In genomic region chr5:134244890-134245289, GRCm38 (mm10) we compare ENCODE assay signal across 24 mouse cellular contexts. TPM values are rescaled to one million over a fixed set of nuclear protein-coding genes. Genes with fewer than 3 reads are reported as not detected.
DNase-seq lines count a peak whose midpoint lies in the region; ATAC-seq and TF ChIP-seq lines count a peak whose summit lies in the region.
"Had no signal": no experiment of that assay in that cellular context is flagged by ENCODE, and none has a peak within 500 bp of the region (broad histone marks: within the 10 kb centered on the region; RNA-seq: fewer than 3 reads in every experiment).

No protein-coding gene starts in this region.

- H3K9ac ChIP-seq in lung, embryonic 16.5 days (ENCODE audit: low read length), result no peak overlapping the region
- H3K9ac ChIP-seq: embryonic facial prominence, embryonic 13.5 days; forebrain, embryonic 12.5 days; forebrain, embryonic 15.5 days; heart, embryonic 13.5 days; hindbrain, embryonic 12.5 days; hindbrain, embryonic 15.5 days had no signal

- no peaks in the 10 kb centered on the region for H3K27me3 ChIP-seq in lung, embryonic 16.5 days (ENCODE audit: control insufficient read depth, insufficient read depth, low read depth, low read length)
- H3K27me3 ChIP-seq: embryonic facial prominence, embryonic 13.5 days; forebrain, embryonic 12.5 days; forebrain, embryonic 15.5 days; heart, embryonic 13.5 days; hindbrain, embryonic 12.5 days; hindbrain, embryonic 15.5 days had no signal

- no peak overlapping the region; the same call in 1 of the 2 replicates for H3K27ac ChIP-seq in lung, embryonic 16.5 days (ENCODE audit: low read length)
- H3K27ac ChIP-seq: embryonic facial prominence, embryonic 10.5 days; embryonic facial prominence, embryonic 13.5 days; forebrain, embryonic 12.5 days; forebrain, embryonic 15.5 days; heart, adult 2 months; heart, embryonic 10.5 days; heart, embryonic 13.5 days; hindbrain, embryonic 12.5 days; hindbrain, embryonic 15.5 days had no signal

- H3K4me1 ChIP-seq in lung, adult 2 months (ENCODE audit: control insufficient read depth, insufficient read depth, low read length), result peaks cover 3% of the 10 kb centered on the region; the same call in 1 of the 2 replicates
- H3K4me1 ChIP-seq in lung, embryonic 16.5 days (replicated peaks; ENCODE audit: control insufficient read depth, insufficient read depth, low read length), result no peaks in the 10 kb centered on the region
- H3K4me1 ChIP-seq: embryonic facial prominence, embryonic 10.5 days; embryonic facial prominence, embryonic 13.5 days; forebrain, embryonic 12.5 days; forebrain, embryonic 15.5 days; heart, embryonic 10.5 days; heart, embryonic 13.5 days; hindbrain, embryonic 12.5 days; hindbrain, embryonic 15.5 days had no signal

- H3K4me2 ChIP-seq in lung, embryonic 16.5 days (ENCODE audit: low read depth, low read length), result no peak overlapping the region
- H3K4me2 ChIP-seq: embryonic facial prominence, embryonic 13.5 days; forebrain, embryonic 12.5 days; forebrain, embryonic 15.5 days; heart, embryonic 13.5 days; hindbrain, embryonic 12.5 days; hindbrain, embryonic 15.5 days had no signal

- peak; percentile 58 for DNase-seq in lung, adult 2 months
- DNase-seq in lung, postnatal 25 days (ENCODE audit: low spot score), result peak; percentile 82
- DNase-seq in cerebellum, adult 9-11 months, result no peak
- DNase-seq in left cerebral cortex, postnatal 25 days (ENCODE audit: low spot score in 2 of 2), result no peak
- no peak for DNase-seq in left cerebral cortex, postnatal 36 days (ENCODE audit: low spot score in 2 of 2)
- DNase-seq: adrenal gland, adult 2 months; adrenal gland, postnatal 14 days; cerebellum, adult 11 months; cerebellum, adult 2 months; cerebellum, postnatal 10 days; cerebellum, postnatal 36 days; embryo, embryonic 11 days; gastrocnemius, postnatal 25 days; heart, adult 2 months had no signal

- 65% methylated on average over 5 of the region's 5 CpGs for whole genome bisulfite sequencing in lung, adult 2 months
- 69% methylated on average over 5 of the region's 5 CpGs for WGBS in lung, embryonic 16.5 days

- TF ChIP-seq POLR2A in lung, adult 2 months (IDR thresholded peaks at IDR 0.05; ENCODE audit: borderline replicate concordance, extremely low read depth, low read depth, low read length), result no peak

- intact Hi-C loops in left cerebral cortex, postnatal 25 days (cut with DNase I), result no loop called here
- intact Hi-C loops in left cerebral cortex, postnatal 36 days (cut with DNase I), result no loop called here

- TF ChIP-seq CTCF in lung, adult 2 months (IDR thresholded peaks at IDR 0.05; ENCODE audit: insufficient read depth, low read length), result no peak

- ATAC-seq in lung, embryonic 16.5 days (ENCODE audit: low read depth), result peak; percentile 40
- ATAC-seq: forebrain, embryonic 15.5 days had no signal

- H3K9me3 ChIP-seq in lung, embryonic 16.5 days (ENCODE audit: control insufficient read depth, low read length), result no peaks in the 10 kb centered on the region
- H3K9me3 ChIP-seq: embryonic facial prominence, embryonic 10.5 days; embryonic facial prominence, embryonic 13.5 days; forebrain, embryonic 12.5 days; forebrain, embryonic 15.5 days; heart, embryonic 10.5 days; heart, embryonic 13.5 days; hindbrain, embryonic 12.5 days; hindbrain, embryonic 15.5 days had no signal

- peaks cover 91% of the 10 kb centered on the region for H3K36me3 ChIP-seq in lung, embryonic 16.5 days (ENCODE audit: control insufficient read depth, insufficient read depth, low read length)

- H3K4me3 ChIP-seq in lung, adult 2 months (replicated peaks; ENCODE audit: extremely low read depth, low read depth, low read length), result no peak overlapping the region
- H3K4me3 ChIP-seq in lung, embryonic 16.5 days (ENCODE audit: low read length), result no peak overlapping the region
- H3K4me3 ChIP-seq: embryonic facial prominence, embryonic 10.5 days; embryonic facial prominence, embryonic 13.5 days; erythroblast, embryonic 14.5 days; forebrain, embryonic 12.5 days; forebrain, embryonic 15.5 days; heart, adult 2 months; heart, embryonic 10.5 days; heart, embryonic 13.5 days; hindbrain, embryonic 12.5 days; hindbrain, embryonic 15.5 days had no signal

RNA-seq across cellular contexts. Expression of gene Ncf1, which starts 15.5 kb away (rescaled TPM):
- polyA plus RNA-seq in lung, adult 2 months (2012; rRNA removed), result 32.0 and 37.8 TPM in 2 replicates
- polyA plus RNA-seq in lung, embryonic 16.5 days (2015; fragmentation: Nextera tagmentation; extraction: Ambion mirVana), result 9.0 and 10.4 TPM in 2 replicates
- 1 to 10 TPM; 5.1 to 7.3 TPM for total RNA-seq in left cerebral cortex, postnatal 25 days (2021)
- 1 to 10 TPM; 6.5 to 7.2 TPM for total RNA-seq in left cerebral cortex, postnatal 36 days (2021)

Comparison
In these comparisons a context has a peak if more than half of its experiments do, and no peak if none do; other contexts are left out.
1. DNase-seq: peak in lung, adult 2 months (single experiment) and lung, postnatal 25 days (single experiment); none in cerebellum, adult 9-11 months (single experiment), left cerebral cortex, postnatal 25 days (0 of 2) and left cerebral cortex, postnatal 36 days (0 of 2).